Mouse (Mus musculus): ENCODE results near the gene Stx6. TPM values are rescaled to one million over a fixed set of nuclear protein-coding genes. Genes with fewer than 3 reads are reported as not detected.
A peak's percentile ranks its signal among the peaks of the same experiment; 100 is the strongest.

The Stx6 gene
- polyA plus RNA-seq, 1 experiment from 2014 or later = 9.0 TPM

GRCm38 (mm10) chr1:155196691-155197090 lies 38.2 kb downstream of the Stx6 start:
- 72% methylated on average over 4 of the region's 4 CpGs for WGBS (ENCODE audit: insufficient replicate concordance)
- no peak overlapping the region for H3K4me2 ChIP-seq
- no peak overlapping the region for H3K9ac ChIP-seq
- no peaks in the 10 kb centered on the region for H3K9me3 ChIP-seq (replicated peaks)
- no peak for ATAC-seq (ENCODE audit: insufficient read depth)
- H3K27me3 ChIP-seq = no peaks in the 10 kb centered on the region
- H3K27ac ChIP-seq (replicated peaks) = no peak overlapping the region
- no peak overlapping the region for H3K4me3 ChIP-seq (replicated peaks)
- peaks cover 6% of the 10 kb centered on the region; the same call in 1 of the 2 replicates for H3K36me3 ChIP-seq (replicated peaks)
- H3K4me1 ChIP-seq (replicated peaks) = peaks cover 10% of the 10 kb centered on the region; the same call in 1 of the 2 replicates

- 64% methylated on average over 6 of the region's 6 CpGs for WGBS (ENCODE audit: insufficient replicate concordance)
These were observed 41.0 kb downstream of the Stx6 start for GRCm38 (mm10) chr1:155199522-155199921.

GRCm38 (mm10) chr1:155200967-155201366 lies 42.5 kb downstream of the Stx6 start:
- Histone ChIP-seq H3K4me2 (no peak overlapping the region), H3K4me1 (replicated peaks) (peaks cover 20% of the 10 kb centered on the region), H3K4me3 (replicated peaks) (no peak overlapping the region), H3K9me3 (replicated peaks) (no peaks in the 10 kb centered on the region), H3K27me3 (no peaks in the 10 kb centered on the region), H3K9ac (no peak overlapping the region), H3K36me3 (replicated peaks) (0 out of 2 replicates have a peak, but pooled peaks cover 3% of the 10 kb centered on the region), H3K27ac (replicated peaks) (no peak overlapping the region)
- no peak for ATAC-seq (ENCODE audit: insufficient read depth)
- WGBS (ENCODE audit: insufficient replicate concordance) = 41% methylated on average over 2 of the region's 2 CpGs

More at GRCm38 (mm10) chr1:155199522-155199921, 41.0 kb downstream of the Stx6 start:
- Histone ChIP-seq H3K9ac (no peak overlapping the region), H3K27ac (replicated peaks) (peak overlapping the region; percentile 48), H3K4me2 (no peak overlapping the region), H3K36me3 (replicated peaks) (peaks cover 9% of the 10 kb centered on the region; the same call in 1 of the 2 replicates), H3K9me3 (replicated peaks) (no peaks in the 10 kb centered on the region), H3K4me1 (replicated peaks) (peaks cover 20% of the 10 kb centered on the region), H3K27me3 (no peaks in the 10 kb centered on the region), H3K4me3 (replicated peaks) (no peak overlapping the region)
- ATAC-seq (ENCODE audit: insufficient read depth) = peak; percentile 61; the same call in 1 of the 2 replicates

- Histone ChIP-seq H3K4me1 (replicated peaks) (peaks cover 20% of the 10 kb centered on the region), H3K4me2 (no peak overlapping the region), H3K27ac (replicated peaks) (no peak overlapping the region), H3K9me3 (replicated peaks) (no peaks in the 10 kb centered on the region), H3K27me3 (no peaks in the 10 kb centered on the region), H3K4me3 (replicated peaks) (no peak overlapping the region), H3K36me3 (replicated peaks) (0 out of 2 replicates have a peak, but pooled peaks cover 3% of the 10 kb centered on the region), H3K9ac (no peak overlapping the region)
- no peak for ATAC-seq (ENCODE audit: insufficient read depth)
- 16% methylated on average over 4 of the region's 4 CpGs for WGBS (ENCODE audit: insufficient replicate concordance)
These were observed 42.9 kb downstream of the Stx6 start for GRCm38 (mm10) chr1:155201373-155201879.

GRCm38 (mm10) chr1:155201914-155202313 lies 43.4 kb downstream of the Stx6 start:
- no peak overlapping the region for H3K4me3 ChIP-seq (replicated peaks)
- no peak overlapping the region for H3K9ac ChIP-seq
- WGBS (ENCODE audit: insufficient replicate concordance) = 72% methylated on average over 17 of the region's 17 CpGs
- H3K4me2 ChIP-seq = no peak overlapping the region
- H3K9me3 ChIP-seq (replicated peaks) = no peaks in the 10 kb centered on the region
- H3K27ac ChIP-seq (replicated peaks) = no peak overlapping the region
- peaks cover 20% of the 10 kb centered on the region for H3K4me1 ChIP-seq (replicated peaks)
- no peak for ATAC-seq (ENCODE audit: insufficient read depth)
- H3K27me3 ChIP-seq = no peaks in the 10 kb centered on the region
- 0 out of 2 replicates have a peak, but pooled peaks cover 3% of the 10 kb centered on the region for H3K36me3 ChIP-seq (replicated peaks)

- no peaks in the 10 kb centered on the region for H3K27me3 ChIP-seq
- H3K4me3 ChIP-seq (replicated peaks) = no peak overlapping the region
- no peak overlapping the region for H3K27ac ChIP-seq (replicated peaks)
- no peaks in the 10 kb centered on the region for H3K9me3 ChIP-seq (replicated peaks)
- WGBS (ENCODE audit: insufficient replicate concordance) = 70% methylated on average over 5 of the region's 5 CpGs
- 0 out of 2 replicates have a peak, but pooled peaks cover 3% of the 10 kb centered on the region for H3K36me3 ChIP-seq (replicated peaks)
- peaks cover 20% of the 10 kb centered on the region for H3K4me1 ChIP-seq (replicated peaks)
- no peak for ATAC-seq (ENCODE audit: insufficient read depth)
- H3K4me2 ChIP-seq = no peak overlapping the region
- H3K9ac ChIP-seq = no peak overlapping the region
These were observed 44.0 kb downstream of the Stx6 start for GRCm38 (mm10) chr1:155202472-155202871.

- no peak overlapping the region for H3K9ac ChIP-seq
- H3K4me3 ChIP-seq (replicated peaks) = no peak overlapping the region
- ATAC-seq (ENCODE audit: insufficient read depth) = no peak
- no peak overlapping the region for H3K27ac ChIP-seq (replicated peaks)
- H3K4me1 ChIP-seq (replicated peaks) = peaks cover 20% of the 10 kb centered on the region
- H3K4me2 ChIP-seq = no peak overlapping the region
- WGBS (ENCODE audit: insufficient replicate concordance) = 77% methylated on average over 7 of the region's 7 CpGs
- 0 out of 2 replicates have a peak, but pooled peaks cover 3% of the 10 kb centered on the region for H3K36me3 ChIP-seq (replicated peaks)
- no peaks in the 10 kb centered on the region for H3K9me3 ChIP-seq (replicated peaks)
- no peaks in the 10 kb centered on the region for H3K27me3 ChIP-seq
These were observed 44.6 kb downstream of the Stx6 start for GRCm38 (mm10) chr1:155203101-155203500.

GRCm38 (mm10) chr1:155203954-155204353 lies 45.4 kb downstream of the Stx6 start:
- Histone ChIP-seq H3K4me1 (replicated peaks) (peaks cover 20% of the 10 kb centered on the region), H3K36me3 (replicated peaks) (0 out of 2 replicates have a peak, but pooled peaks cover 3% of the 10 kb centered on the region), H3K9me3 (replicated peaks) (no peaks in the 10 kb centered on the region), H3K4me2 (no peak overlapping the region), H3K9ac (no peak overlapping the region), H3K27me3 (no peaks in the 10 kb centered on the region), H3K27ac (replicated peaks) (no peak overlapping the region), H3K4me3 (replicated peaks) (no peak overlapping the region)
- WGBS (ENCODE audit: insufficient replicate concordance) = 87% methylated on average over 12 of the region's 12 CpGs
- no peak for ATAC-seq (ENCODE audit: insufficient read depth)

- H3K4me1 ChIP-seq (replicated peaks) = peaks cover 20% of the 10 kb centered on the region
- H3K4me3 ChIP-seq (replicated peaks) = no peak overlapping the region
- 0 out of 2 replicates have a peak, but pooled peaks cover 3% of the 10 kb centered on the region for H3K36me3 ChIP-seq (replicated peaks)
- no peaks in the 10 kb centered on the region for H3K27me3 ChIP-seq
- ATAC-seq (ENCODE audit: insufficient read depth) = no peak
- no peaks in the 10 kb centered on the region for H3K9me3 ChIP-seq (replicated peaks)
- H3K4me2 ChIP-seq = no peak overlapping the region
- no peak overlapping the region for H3K9ac ChIP-seq
- no peak overlapping the region for H3K27ac ChIP-seq (replicated peaks)
- 76% methylated on average over 8 of the region's 8 CpGs for WGBS (ENCODE audit: insufficient replicate concordance)
These were observed 46.1 kb downstream of the Stx6 start for GRCm38 (mm10) chr1:155204560-155205162.

- Histone ChIP-seq H3K4me2 (no peak overlapping the region), H3K27ac (replicated peaks) (no peak overlapping the region), H3K4me3 (replicated peaks) (no peak overlapping the region), H3K9me3 (replicated peaks) (no peaks in the 10 kb centered on the region), H3K36me3 (replicated peaks) (0 out of 2 replicates have a peak, but pooled peaks cover 3% of the 10 kb centered on the region), H3K9ac (no peak overlapping the region), H3K27me3 (no peaks in the 10 kb centered on the region), H3K4me1 (replicated peaks) (peaks cover 20% of the 10 kb centered on the region)
- ATAC-seq (ENCODE audit: insufficient read depth) = no peak
- WGBS (ENCODE audit: insufficient replicate concordance) = 42% methylated on average over 7 of the region's 7 CpGs
These were observed 46.8 kb downstream of the Stx6 start for GRCm38 (mm10) chr1:155205311-155205710.

- H3K27ac ChIP-seq (replicated peaks) = no peak overlapping the region
- 0 out of 2 replicates have a peak, but pooled peaks cover 3% of the 10 kb centered on the region for H3K36me3 ChIP-seq (replicated peaks)
- no peak overlapping the region for H3K4me3 ChIP-seq (replicated peaks)
- H3K4me1 ChIP-seq (replicated peaks) = peaks cover 16% of the 10 kb centered on the region
- no peaks in the 10 kb centered on the region for H3K27me3 ChIP-seq
- no peak for ATAC-seq (ENCODE audit: insufficient read depth)
- 61% methylated on average over 19 of the region's 19 CpGs for WGBS (ENCODE audit: insufficient replicate concordance)
- H3K9me3 ChIP-seq (replicated peaks) = no peaks in the 10 kb centered on the region
- H3K4me2 ChIP-seq = no peak overlapping the region
- no peak overlapping the region for H3K9ac ChIP-seq
These were observed 47.5 kb downstream of the Stx6 start for GRCm38 (mm10) chr1:155205822-155206660.
